Mouse (Mus musculus): ENCODE measurements around the gene Nr3c2. TPM values are rescaled to one million over a fixed set of nuclear protein-coding genes. Genes with fewer than 3 reads are reported as not detected.

Gene Nr3c2
- polyA plus RNA-seq, 1 experiment from 2014 or later, result 6.0 TPM

DNA sequence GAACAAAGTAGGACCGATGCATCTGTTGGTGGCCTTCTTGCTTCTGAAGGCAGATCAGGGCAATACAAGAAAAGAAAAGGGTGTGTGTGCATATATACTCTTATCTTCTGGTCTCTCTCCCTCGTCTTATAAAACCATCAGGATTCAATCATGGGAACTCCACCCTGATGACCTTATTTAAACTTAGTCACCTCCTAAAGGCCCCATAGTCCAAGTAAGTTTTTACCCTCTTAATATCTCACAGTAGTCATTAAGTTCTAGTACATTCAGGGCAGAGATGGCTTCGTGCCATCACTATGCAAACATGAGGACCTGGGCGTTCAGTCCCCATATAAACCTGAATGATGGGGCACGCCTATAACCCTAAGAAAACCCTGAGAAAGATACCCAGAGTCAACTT, 29.6 kb downstream of the Nr3c2 start:
- H3K4me3 ChIP-seq (replicated peaks; ENCODE audit: low read length), result no peak overlapping the region
- H3K4me2 ChIP-seq (replicated peaks), result no peak overlapping the region
- H3K27ac ChIP-seq, result no peak overlapping the region
- H3K36me3 ChIP-seq (replicated peaks; ENCODE audit: control insufficient read depth, insufficient read depth), result no peaks in the 10 kb centered on the region
- no peaks in the 10 kb centered on the region for H3K4me1 ChIP-seq (replicated peaks; ENCODE audit: control insufficient read depth, insufficient read depth, low read length)
- no peak for ATAC-seq (ENCODE audit: low FRiP score)
- DNase-seq (ENCODE audit: low spot score), result no peak
- 90% methylated on average over 5 of the region's 5 CpGs for WGBS
- H3K9ac ChIP-seq, result no peak overlapping the region
- H3K27me3 ChIP-seq (ENCODE audit: control insufficient read depth, insufficient read depth, low read length), result no peaks in the 10 kb centered on the region
- H3K9me3 ChIP-seq (ENCODE audit: control insufficient read depth, low read length), result no peaks in the 10 kb centered on the region

DNA sequence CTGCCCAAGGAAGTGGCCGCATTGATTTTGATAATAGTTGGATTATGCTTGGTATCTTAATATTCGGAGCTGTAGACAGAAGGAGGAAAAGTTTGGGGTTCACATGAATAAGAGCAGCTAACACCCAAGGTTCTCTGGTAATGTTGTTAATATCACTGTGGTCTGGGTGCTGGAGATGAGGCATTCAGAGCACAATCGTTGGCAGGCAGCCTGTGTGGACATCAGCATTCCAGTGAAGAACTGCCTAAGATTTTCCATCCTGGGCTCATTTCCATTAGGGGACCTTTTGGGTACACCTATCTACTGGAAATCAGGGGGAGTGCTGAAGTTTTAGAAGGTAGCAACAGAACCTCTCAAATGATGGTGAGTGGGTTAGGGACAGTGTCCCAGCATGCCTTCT, 65.8 kb downstream of the Nr3c2 start:
- Histone ChIP-seq H3K9ac (no peak overlapping the region), H3K4me2 (replicated peaks) (no peak overlapping the region), H3K4me3 (replicated peaks; ENCODE audit: low read length) (no peak overlapping the region), H3K27ac (no peak overlapping the region), H3K9me3 (ENCODE audit: control insufficient read depth, low read length) (no peaks in the 10 kb centered on the region), H3K4me1 (replicated peaks; ENCODE audit: control insufficient read depth, insufficient read depth, low read length) (no peaks in the 10 kb centered on the region), H3K36me3 (replicated peaks; ENCODE audit: control insufficient read depth, insufficient read depth) (no peaks in the 10 kb centered on the region), H3K27me3 (ENCODE audit: control insufficient read depth, insufficient read depth, low read length) (no peaks in the 10 kb centered on the region)
- ATAC-seq (ENCODE audit: low FRiP score) (no peak), DNase-seq (ENCODE audit: low spot score) (no peak)
- 92% methylated on average over 3 of the region's 3 CpGs for WGBS

DNA sequence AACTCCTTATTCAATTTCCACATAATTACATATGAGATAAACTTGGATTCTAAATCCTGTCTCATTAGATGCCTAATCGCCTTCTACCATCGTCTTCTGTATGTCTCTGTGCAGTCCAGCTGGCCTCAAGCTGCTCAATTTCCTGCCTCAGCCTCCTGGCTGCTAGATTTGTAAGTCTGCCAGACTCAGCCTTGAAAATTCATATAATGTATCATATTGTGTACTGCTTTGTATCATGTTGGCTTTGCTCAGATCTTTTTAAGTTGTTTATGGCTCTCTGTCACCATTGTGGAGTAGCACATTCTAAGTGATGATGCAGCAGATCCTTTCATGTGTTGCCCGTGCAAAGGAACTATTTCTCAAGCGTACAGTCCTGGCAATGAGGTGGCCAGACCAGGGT, 71.9 kb downstream of the Nr3c2 start:
- Histone ChIP-seq H3K4me3 (replicated peaks; ENCODE audit: low read length) (no peak overlapping the region), H3K9ac (no peak overlapping the region), H3K27me3 (ENCODE audit: control insufficient read depth, insufficient read depth, low read length) (no peaks in the 10 kb centered on the region), H3K9me3 (ENCODE audit: control insufficient read depth, low read length) (no peaks in the 10 kb centered on the region), H3K36me3 (replicated peaks; ENCODE audit: control insufficient read depth, insufficient read depth) (no peaks in the 10 kb centered on the region), H3K4me1 (replicated peaks; ENCODE audit: control insufficient read depth, insufficient read depth, low read length) (peaks cover 5% of the 10 kb centered on the region; the same call in 1 of the 2 replicates), H3K4me2 (replicated peaks) (no peak overlapping the region), H3K27ac (no peak overlapping the region)
- 97% methylated on average over 4 of the region's 4 CpGs for WGBS
- ATAC-seq (ENCODE audit: low FRiP score), result no peak
- no peak for DNase-seq (ENCODE audit: low spot score)

DNA sequence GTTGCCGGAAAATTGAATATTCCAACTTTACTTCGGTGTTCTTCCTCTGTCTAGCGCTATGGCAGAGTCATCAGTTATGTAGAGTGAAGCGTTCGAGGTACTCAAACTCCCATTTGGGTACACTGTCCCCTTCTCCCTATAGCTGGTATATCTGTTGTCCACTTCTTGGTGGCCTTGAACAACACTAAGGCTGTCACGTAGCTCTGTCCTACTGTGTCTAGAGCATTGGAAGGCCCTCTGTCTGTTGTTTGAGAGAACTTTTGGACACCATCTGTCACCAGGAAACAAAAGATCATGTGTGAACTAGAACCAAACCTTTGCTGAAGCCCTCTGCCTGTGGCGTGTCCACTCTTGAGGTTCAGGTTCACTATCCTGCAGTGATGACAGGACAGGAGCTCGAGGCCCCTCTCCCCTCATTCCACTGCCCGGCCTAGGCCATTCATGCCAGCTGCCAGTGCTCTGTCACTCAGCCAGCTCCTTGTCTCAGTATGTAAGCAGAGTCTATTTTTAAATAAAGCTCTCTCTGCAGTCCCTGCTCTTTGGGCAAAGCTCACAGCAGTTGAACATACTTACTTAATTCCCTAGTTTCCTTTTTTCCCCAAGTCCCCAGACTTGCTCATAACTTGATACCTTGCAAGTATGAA, 72.6 kb downstream of the Nr3c2 start:
- 76% methylated on average over 9 of the region's 9 CpGs for WGBS
- ATAC-seq (ENCODE audit: low FRiP score) (no peak), DNase-seq (ENCODE audit: low spot score) (no peak)

DNA sequence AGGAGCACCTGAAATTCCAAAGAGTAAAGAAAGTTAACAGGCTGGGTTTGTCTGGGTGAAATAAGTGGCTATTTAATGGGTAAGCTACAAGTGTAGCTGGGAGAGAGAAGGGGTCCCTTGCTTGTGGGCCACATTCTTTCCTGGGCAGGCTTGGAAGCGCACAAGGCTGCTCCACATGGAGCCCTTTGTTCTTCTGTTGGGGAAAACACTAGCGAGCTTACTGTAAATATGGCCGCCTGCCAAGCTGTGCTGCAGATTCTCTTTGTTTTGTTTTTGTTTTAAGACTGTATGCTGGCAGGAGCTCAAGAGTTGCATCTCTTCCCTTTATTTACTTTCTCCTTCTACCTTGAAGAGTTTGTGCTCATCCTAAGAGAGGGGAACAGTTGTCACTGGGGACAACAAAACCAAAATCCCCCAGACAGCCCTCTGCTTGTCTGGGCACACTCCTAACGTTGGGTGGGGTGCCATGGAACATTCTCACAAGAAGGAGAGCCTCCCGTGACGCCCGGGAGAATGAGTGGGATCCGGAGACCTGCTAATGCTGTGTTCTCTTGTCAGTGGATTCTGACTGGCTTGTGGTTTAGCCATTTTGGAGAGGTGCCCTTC, 73.8 kb downstream of the Nr3c2 start:
- no peak overlapping the region for H3K27ac ChIP-seq
- peak; percentile 59 for DNase-seq (ENCODE audit: low spot score)

More for the DNA sequence above, 72.6 kb downstream of the Nr3c2 start:
- Histone ChIP-seq H3K4me3 (replicated peaks; ENCODE audit: low read length) (no peak overlapping the region), H3K9me3 (ENCODE audit: control insufficient read depth, low read length) (no peaks in the 10 kb centered on the region), H3K4me1 (replicated peaks; ENCODE audit: control insufficient read depth, insufficient read depth, low read length) (peaks cover 5% of the 10 kb centered on the region; the same call in 1 of the 2 replicates), H3K36me3 (replicated peaks; ENCODE audit: control insufficient read depth, insufficient read depth) (no peaks in the 10 kb centered on the region), H3K27ac (no peak overlapping the region), H3K9ac (no peak overlapping the region), H3K4me2 (replicated peaks) (no peak overlapping the region), H3K27me3 (ENCODE audit: control insufficient read depth, insufficient read depth, low read length) (no peaks in the 10 kb centered on the region)

DNA sequence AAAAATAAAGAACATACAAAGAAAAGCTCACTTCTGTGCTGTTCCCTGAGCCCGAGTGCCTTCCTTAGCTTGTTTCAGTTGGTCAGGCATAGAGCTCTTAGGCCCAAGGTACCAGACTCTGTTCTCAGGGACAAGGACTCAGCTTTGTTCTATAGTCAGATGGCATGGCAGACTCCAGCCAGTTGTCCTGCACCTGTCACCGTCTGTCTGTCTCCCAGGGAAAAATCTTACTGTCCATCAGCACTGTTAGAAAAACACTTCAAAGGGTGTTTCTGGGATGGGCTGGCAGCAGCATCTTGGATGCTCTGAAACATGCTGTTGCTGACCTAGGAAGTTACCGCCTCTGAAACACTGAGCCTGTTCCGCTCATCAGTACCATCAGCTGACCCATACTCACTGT, 78.7 kb downstream of the Nr3c2 start:
- Histone ChIP-seq H3K36me3 (replicated peaks; ENCODE audit: control insufficient read depth, insufficient read depth) (no peaks in the 10 kb centered on the region), H3K9ac (no peak overlapping the region), H3K4me3 (replicated peaks; ENCODE audit: low read length) (no peak overlapping the region), H3K27me3 (ENCODE audit: control insufficient read depth, insufficient read depth, low read length) (no peaks in the 10 kb centered on the region), H3K27ac (no peak overlapping the region), H3K4me1 (replicated peaks; ENCODE audit: control insufficient read depth, insufficient read depth, low read length) (peaks cover 2% of the 10 kb centered on the region; the same call in 1 of the 2 replicates), H3K4me2 (replicated peaks) (no peak overlapping the region), H3K9me3 (ENCODE audit: control insufficient read depth, low read length) (peaks cover 19% of the 10 kb centered on the region; the same call in 1 of the 2 replicates)
- WGBS, result 90% methylated on average over 4 of the region's 4 CpGs
- no peak for DNase-seq (ENCODE audit: low spot score)
- ATAC-seq (ENCODE audit: low FRiP score), result no peak

More for the DNA sequence above, 73.8 kb downstream of the Nr3c2 start:
- 34% methylated on average over 8 of the region's 8 CpGs for WGBS
- H3K9ac ChIP-seq, result no peak overlapping the region
- H3K4me2 ChIP-seq (replicated peaks), result no peak overlapping the region
- no peaks in the 10 kb centered on the region for H3K9me3 ChIP-seq (ENCODE audit: control insufficient read depth, low read length)
- H3K4me3 ChIP-seq (replicated peaks; ENCODE audit: low read length), result no peak overlapping the region
- H3K4me1 ChIP-seq (replicated peaks; ENCODE audit: control insufficient read depth, insufficient read depth, low read length), result peaks cover 5% of the 10 kb centered on the region; the same call in 1 of the 2 replicates
- ATAC-seq (ENCODE audit: low FRiP score), result peak; percentile 78
- no peaks in the 10 kb centered on the region for H3K36me3 ChIP-seq (replicated peaks; ENCODE audit: control insufficient read depth, insufficient read depth)
- no peaks in the 10 kb centered on the region for H3K27me3 ChIP-seq (ENCODE audit: control insufficient read depth, insufficient read depth, low read length)

DNA sequence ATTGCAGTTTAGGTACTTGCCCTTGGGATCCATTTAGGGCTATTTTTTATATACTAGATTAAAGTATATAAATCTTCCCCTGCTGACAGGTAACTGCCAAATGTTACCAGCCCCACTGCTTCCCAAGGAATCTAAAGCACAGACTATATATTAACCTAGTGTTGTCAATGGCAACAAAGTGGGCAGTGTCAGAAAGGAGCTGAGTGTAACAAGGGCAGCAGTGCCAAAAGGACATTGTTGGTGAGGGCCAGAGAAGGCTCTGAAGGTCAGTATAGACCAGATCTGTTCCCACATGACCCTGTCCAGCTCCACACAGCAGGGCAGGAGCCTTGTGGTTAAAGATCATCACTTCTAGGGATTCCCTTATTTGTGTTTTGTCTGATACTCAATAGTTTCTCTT, 84.8 kb downstream of the Nr3c2 start:
- H3K4me3 ChIP-seq (replicated peaks; ENCODE audit: low read length), result no peak overlapping the region
- H3K36me3 ChIP-seq (replicated peaks; ENCODE audit: control insufficient read depth, insufficient read depth), result no peaks in the 10 kb centered on the region
- no peak for ATAC-seq (ENCODE audit: low FRiP score)
- H3K4me2 ChIP-seq (replicated peaks), result no peak overlapping the region
- H3K27me3 ChIP-seq (ENCODE audit: control insufficient read depth, insufficient read depth, low read length), result no peaks in the 10 kb centered on the region
- DNase-seq (ENCODE audit: low spot score), result no peak
- no peaks in the 10 kb centered on the region for H3K4me1 ChIP-seq (replicated peaks; ENCODE audit: control insufficient read depth, insufficient read depth, low read length)
- no peak overlapping the region for H3K9ac ChIP-seq
- no peak overlapping the region for H3K27ac ChIP-seq
- peaks cover 19% of the 10 kb centered on the region; the same call in 1 of the 2 replicates for H3K9me3 ChIP-seq (ENCODE audit: control insufficient read depth, low read length)

DNA sequence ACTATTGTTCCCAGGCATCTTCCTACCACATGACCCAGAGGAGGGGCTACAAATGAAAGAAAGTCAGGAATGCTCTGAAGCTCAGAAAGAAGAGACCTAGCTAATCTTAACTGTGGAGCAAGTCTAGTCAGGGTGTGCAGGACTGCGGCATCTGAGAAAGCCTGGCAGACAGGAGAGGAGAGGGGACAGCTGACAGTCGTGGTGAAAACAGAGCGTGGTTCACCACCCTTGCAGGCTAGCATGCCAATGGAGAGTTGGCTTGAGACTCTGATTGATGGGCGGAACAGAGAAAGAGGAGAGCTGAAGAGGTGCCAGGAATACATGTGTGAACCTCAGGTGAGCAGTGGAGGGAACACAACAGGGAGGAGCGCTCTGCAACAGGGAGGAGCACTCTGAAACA, 85.6 kb downstream of the Nr3c2 start:
- H3K4me3 ChIP-seq (replicated peaks; ENCODE audit: low read length), result no peak overlapping the region
- H3K36me3 ChIP-seq (replicated peaks; ENCODE audit: control insufficient read depth, insufficient read depth), result no peaks in the 10 kb centered on the region
- H3K27me3 ChIP-seq (ENCODE audit: control insufficient read depth, insufficient read depth, low read length), result no peaks in the 10 kb centered on the region
- DNase-seq (ENCODE audit: low spot score), result no peak
- ATAC-seq (ENCODE audit: low FRiP score), result no peak
- no peak overlapping the region for H3K27ac ChIP-seq
- no peak overlapping the region for H3K4me2 ChIP-seq (replicated peaks)
- H3K9ac ChIP-seq, result no peak overlapping the region
- 84% methylated on average over 5 of the region's 5 CpGs for WGBS
- no peaks in the 10 kb centered on the region for H3K4me1 ChIP-seq (replicated peaks; ENCODE audit: control insufficient read depth, insufficient read depth, low read length)
- H3K9me3 ChIP-seq (ENCODE audit: control insufficient read depth, low read length), result peaks cover 19% of the 10 kb centered on the region; the same call in 1 of the 2 replicates

DNA sequence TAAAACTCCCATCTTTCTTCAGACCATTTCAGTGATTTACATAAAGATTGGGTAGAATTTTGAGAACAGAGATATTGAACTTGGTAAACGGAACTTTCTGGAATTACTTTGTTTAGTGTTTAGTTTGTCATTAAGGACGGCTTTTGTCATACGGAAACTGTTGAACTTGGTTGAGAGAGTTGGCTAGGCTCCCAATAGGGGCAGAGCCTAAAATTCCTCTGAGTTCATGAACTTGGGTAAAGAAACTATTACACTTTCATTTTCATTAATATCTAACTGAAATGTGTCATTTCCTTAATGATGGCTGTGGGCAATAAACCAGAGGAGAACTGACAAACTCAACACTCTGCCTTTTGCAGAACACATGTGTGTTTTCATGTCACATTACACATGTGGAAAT, 88.6 kb downstream of the Nr3c2 start:
- WGBS, result 77% methylated on average over 3 of the region's 3 CpGs
- no peak overlapping the region for H3K27ac ChIP-seq
- no peaks in the 10 kb centered on the region for H3K36me3 ChIP-seq (replicated peaks; ENCODE audit: control insufficient read depth, insufficient read depth)
- no peak overlapping the region for H3K9ac ChIP-seq
- no peaks in the 10 kb centered on the region for H3K9me3 ChIP-seq (ENCODE audit: control insufficient read depth, low read length)
- no peak overlapping the region for H3K4me3 ChIP-seq (replicated peaks; ENCODE audit: low read length)
- no peak overlapping the region for H3K4me2 ChIP-seq (replicated peaks)
- H3K4me1 ChIP-seq (replicated peaks; ENCODE audit: control insufficient read depth, insufficient read depth, low read length), result no peaks in the 10 kb centered on the region
- H3K27me3 ChIP-seq (ENCODE audit: control insufficient read depth, insufficient read depth, low read length), result no peaks in the 10 kb centered on the region
- DNase-seq (ENCODE audit: low spot score) (no peak), ATAC-seq (ENCODE audit: low FRiP score) (no peak)

Data from hindbrain, embryonic 14.5 days (tissue).